Mouse (Mus musculus): ENCODE results near the gene Pigm. TPM values are rescaled to one million over a fixed set of nuclear protein-coding genes. Genes with fewer than 3 reads are reported as not detected.

Pigm gene
- total RNA-seq, 2 experiments from 2014 or later, result 15.1 to 15.5 TPM

DNA sequence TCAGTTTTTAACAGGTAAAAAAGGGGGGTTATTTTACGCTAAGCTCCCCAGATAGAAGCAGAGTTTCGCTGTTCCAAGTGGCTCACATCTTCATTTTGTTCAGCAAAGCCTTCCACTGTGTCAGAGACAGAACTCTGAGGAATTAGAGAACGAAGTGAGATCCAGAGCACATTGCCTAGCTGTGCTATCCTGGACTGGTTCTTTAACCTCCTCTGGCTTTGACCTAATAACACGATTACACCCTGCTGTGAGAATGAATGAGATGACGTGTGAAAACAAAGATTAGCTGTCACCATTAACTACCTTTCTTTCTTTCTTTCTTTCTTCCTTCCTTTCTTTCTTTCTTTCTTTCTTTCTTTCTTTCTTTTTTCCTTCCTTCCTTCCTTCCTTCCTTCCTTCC lies 33.1 kb downstream of the Pigm start:
- ATAC-seq (ENCODE audit: poor library complexity, severe bottlenecking), result no peak

GRCm38 (mm10) chr1:172410806-172411205 lies 34.5 kb downstream of the Pigm start:
- ATAC-seq (ENCODE audit: poor library complexity, severe bottlenecking), result peak; percentile 77

GRCm38 (mm10) chr1:172412204-172412603 lies 35.9 kb downstream of the Pigm start:
- ATAC-seq (ENCODE audit: poor library complexity, severe bottlenecking), result peak; percentile 76

GRCm38 (mm10) chr1:172413491-172414230 lies 37.3 kb downstream of the Pigm start:
- no peak for ATAC-seq (ENCODE audit: poor library complexity, severe bottlenecking)

GRCm38 (mm10) chr1:172414231-172414585 lies 37.9 kb downstream of the Pigm start:
- ATAC-seq (ENCODE audit: poor library complexity, severe bottlenecking), result no peak

GRCm38 (mm10) chr1:172415061-172415460 lies 38.7 kb downstream of the Pigm start:
- no peak for ATAC-seq (ENCODE audit: poor library complexity, severe bottlenecking)

GRCm38 (mm10) chr1:172418173-172418572 lies 41.8 kb downstream of the Pigm start:
- ATAC-seq (ENCODE audit: poor library complexity, severe bottlenecking), result no peak

DNA sequence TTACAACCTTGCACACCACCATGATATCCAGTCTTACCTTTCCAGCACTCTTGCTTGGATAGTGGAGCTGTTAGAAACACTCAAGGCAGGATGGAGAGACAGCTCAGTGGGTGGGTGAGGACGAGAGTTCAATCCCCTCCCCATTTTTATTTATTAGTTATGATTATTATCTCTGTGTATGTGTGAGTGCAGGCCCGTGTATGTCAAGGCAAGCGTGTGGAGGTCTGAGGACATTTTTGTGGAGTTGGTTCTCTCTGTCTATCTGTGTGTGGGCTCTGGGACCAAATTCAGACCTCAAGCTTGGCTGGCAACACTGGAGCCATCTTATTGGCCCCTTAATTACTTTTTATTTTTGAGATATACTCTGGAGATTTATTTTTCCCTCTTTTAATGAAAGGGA lies 42.3 kb downstream of the Pigm start:
- no peak for ATAC-seq (ENCODE audit: poor library complexity, severe bottlenecking)

DNA sequence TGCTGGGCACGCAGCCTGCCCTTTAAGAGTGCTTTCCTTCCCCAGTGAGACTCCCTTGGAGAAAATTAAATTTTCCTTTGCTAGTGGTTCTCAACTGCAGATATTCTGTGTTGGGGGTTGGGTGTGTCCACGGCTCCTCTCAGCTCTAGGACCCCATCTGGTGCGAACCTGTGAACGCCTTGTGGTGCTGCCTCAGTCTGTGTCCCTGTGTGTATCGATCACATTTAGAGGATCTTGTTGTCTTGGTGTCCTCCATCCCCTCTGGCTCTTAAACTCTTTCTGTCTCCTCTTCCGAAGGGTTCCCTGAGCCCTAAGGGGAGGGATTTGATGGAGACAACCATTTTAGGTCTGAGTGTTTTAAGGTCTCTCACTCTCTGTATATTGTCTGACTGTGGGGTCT lies 43.8 kb downstream of the Pigm start:
- no peak for ATAC-seq (ENCODE audit: poor library complexity, severe bottlenecking)

DNA sequence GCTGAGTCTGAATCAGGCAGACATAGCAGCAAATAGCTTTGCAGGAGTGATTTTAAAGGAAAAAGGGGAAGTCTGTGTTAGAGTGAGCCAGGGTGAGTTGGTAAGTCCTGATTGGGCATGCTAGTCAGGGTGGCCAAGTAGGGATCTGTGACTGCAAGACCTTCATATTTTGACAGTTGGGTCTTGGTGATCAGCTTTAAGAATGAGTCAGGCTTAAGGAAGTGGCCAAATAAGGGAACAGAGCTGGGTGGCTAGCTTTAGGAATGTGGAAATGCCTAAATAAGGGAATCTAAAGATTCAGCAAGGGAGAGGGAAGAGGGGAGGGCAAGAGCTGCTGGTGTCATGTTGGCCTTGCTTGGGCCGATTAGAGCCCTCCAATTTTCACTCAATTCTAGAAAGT lies 47.0 kb downstream of the Pigm start:
- peak; percentile 82 for ATAC-seq (ENCODE audit: poor library complexity, severe bottlenecking)

DNA sequence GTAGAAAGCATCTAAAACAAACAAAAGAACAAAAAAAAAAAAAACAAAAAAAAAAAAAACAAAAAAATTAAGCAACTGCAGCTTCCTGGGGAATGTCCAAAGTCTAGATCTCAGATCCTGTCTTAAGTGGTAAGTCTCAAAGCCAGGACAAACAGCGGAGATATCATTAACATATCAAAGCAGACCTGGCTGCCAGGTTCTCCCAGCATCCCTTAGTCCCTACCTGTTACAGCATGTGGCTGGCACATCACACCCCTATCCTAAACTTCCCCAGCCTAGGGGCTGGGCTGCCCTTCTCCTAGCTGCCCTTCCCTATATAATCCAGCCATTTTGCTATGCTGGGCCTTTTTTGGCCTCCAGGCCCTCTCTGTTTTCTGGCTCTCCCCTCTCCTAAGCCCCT lies 50.1 kb downstream of the Pigm start:
- no peak for ATAC-seq (ENCODE audit: poor library complexity, severe bottlenecking)

DNA sequence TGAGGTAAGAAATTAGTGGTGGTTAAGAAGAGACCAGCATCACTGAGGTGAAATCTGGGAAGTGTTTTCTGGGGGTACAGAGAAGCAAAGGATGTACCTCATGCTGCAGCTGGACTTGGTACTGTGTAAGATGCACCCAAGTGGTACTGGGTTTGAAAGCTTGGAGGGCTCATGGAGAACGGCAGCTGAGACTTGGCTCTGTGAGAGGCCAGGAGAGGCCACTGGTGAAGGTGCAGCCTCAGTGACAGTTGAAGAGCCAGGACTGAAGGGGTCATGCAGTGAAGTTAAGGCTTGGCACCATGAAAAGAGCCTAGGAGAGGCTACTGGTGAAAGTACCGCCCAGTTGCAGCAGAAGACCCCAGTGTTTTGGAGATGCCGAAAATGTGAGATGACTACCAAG lies 51.5 kb downstream of the Pigm start:
- no peak for ATAC-seq (ENCODE audit: poor library complexity, severe bottlenecking)

DNA sequence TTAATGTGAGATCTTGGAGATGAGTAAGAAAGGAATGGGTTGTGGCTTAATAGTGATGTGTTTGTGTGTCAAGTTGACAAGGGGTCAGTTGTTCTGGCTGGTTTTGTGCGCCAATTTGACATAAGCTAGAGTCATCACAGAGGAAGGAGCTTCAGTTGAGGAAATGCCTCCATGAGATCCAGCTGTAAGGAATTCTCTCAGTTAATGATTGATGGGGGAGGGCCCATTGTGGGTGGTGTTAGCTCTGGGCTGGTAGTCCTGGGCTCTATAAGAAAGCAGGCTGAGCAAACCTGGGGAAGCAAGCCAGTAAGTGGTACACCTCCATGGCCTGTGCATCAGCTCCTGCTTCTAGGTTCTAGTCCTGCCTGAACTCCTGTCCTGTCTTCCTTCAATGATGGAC lies 52.3 kb downstream of the Pigm start:
- no peak for ATAC-seq (ENCODE audit: poor library complexity, severe bottlenecking)

- ATAC-seq (ENCODE audit: poor library complexity, severe bottlenecking), result peak; percentile 10; the same call in 1 of the 2 replicates
These were observed 54.4 kb downstream of the Pigm start for GRCm38 (mm10) chr1:172430731-172431220.

GRCm38 (mm10) chr1:172431836-172432586 lies 55.7 kb downstream of the Pigm start:
- no peak for ATAC-seq (ENCODE audit: poor library complexity, severe bottlenecking)

DNA sequence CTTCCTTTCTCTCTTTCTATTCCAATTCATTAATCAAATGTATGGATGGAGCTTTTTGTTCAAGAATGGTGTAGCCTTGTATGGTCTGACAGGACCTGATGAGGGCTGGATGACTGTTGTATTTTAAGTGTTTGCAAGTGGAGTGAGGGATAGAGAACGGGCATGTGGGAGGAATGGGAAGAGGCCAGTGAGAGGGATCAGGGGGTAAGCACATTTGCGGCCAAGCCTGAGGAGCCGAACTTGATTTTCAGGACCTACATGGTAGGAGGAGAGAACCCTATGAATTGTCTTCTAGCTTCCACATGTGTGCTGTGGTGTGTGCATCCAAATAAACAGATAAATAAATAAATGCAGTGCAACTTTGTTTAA lies 56.2 kb downstream of the Pigm start:
- ATAC-seq (ENCODE audit: poor library complexity, severe bottlenecking), result no peak

DNA sequence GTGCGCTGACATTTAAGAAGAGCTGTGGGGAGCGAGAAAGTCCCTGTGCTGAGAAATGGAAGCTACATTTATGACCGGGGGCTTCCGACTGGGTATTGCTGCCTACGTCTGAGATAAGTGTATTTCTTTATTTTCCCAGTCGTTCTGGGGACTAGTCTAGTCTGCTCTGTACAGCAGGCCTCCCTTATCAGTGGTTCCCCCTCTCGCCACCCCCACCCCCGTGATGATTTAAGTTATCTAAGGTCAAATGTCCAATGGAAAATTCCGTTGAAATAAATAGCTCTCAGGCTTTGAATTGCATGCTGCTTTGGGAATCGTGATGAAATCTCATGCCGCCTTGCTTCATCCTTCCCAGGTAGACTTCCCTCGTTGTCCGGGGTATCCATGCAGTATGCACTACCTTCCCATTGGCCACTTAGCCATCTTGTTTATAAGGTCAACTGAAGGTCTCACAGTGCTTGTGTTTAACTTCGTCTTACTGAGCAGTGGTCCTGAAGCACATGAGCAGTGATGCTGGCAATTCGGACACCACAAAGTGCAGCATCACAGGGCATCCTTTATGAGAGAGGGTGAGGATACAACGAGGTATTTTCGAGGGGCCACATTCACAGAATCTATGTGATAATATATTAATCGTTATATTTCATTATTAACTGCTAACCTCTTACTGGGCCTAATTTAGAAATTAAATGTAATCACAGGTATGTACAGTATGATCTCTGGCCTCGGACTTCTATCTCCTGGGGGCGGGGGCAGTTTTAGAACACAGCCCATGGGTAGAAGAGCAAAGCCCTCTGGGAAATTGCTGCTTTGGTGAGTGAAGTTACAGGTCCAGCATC lies 56.9 kb downstream of the Pigm start:
- ATAC-seq (ENCODE audit: poor library complexity, severe bottlenecking), result no peak

Measured in megakaryocyte, adult 5-6 weeks (primary cell).